Mouse (Mus musculus): ENCODE results near the gene Slc35e4. TPM values are rescaled to one million over a fixed set of nuclear protein-coding genes. Genes with fewer than 3 reads are reported as not detected.

Gene Slc35e4
- total and polyA plus RNA-seq, 2 experiments from 2014 or later: 27.4 to 56.5 TPM

DNA sequence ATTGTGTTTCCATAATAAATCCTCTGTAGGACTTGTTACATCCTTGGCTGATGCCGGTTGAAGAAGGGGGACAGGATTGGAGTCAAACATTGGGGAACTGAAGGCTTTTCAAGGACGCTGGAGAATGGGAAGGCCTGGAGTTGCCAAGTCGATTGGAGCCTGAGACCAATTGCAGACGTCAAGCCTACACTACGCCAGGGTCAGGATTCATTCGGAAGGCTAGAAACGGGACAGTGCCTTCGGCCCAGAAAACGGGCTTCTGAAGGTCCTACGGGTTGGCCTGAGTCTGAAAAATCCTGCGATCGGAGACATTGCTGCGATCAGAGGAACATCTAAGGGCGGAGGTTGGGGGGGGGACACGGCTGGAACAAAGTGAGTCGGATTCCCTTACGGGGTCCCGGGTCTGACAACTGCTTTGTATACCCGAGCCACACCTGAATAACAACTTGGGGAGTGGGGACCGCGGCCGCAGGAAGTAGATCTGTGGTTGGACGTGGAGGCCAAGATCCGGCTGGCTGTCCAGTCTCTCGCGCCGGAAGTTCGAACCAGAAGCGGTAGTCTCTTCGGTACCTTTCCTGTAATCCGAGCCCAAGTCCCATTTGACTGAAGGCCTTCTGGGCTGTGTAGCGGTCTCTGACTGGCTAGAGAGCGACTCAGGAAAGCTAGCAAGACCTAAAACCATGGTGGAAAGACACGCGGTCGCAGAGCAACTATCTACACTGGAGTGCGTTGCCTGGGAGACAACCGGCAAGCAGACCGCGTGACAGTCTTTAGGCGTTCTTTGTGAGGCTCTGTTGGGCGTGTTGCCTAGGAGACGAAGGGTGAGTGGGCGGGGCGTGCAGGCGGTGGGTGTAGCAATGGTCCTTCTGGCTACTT lies 19.8 kb downstream of the Slc35e4 start, which contains the start of the genes 4921536K21Rik and Dusp18:
4921536K21Rik (minus strand) TSS at position 693 of the 876 bp plus-strand sequence.
Dusp18 (plus strand) TSS at position 835 of the 876 bp plus-strand sequence.
- Histone ChIP-seq H3K27ac (ENCODE audit: low read depth, low read length) (peak within 1 kb of the TSS; percentile 75), H3K9me3 (ENCODE audit: low read length) (no peaks in the 10 kb centered on the region), H3K9ac (replicated peaks; ENCODE audit: low read length, poor library complexity, severe bottlenecking) (peak within 1 kb of the TSS; percentile 76), H3K4me1 (ENCODE audit: insufficient read depth, low read length) (0 out of 2 replicates have a peak, but pooled peaks cover 3% of the 10 kb centered on the region), H3K4me2 (ENCODE audit: low read depth, low read length, poor library complexity, severe bottlenecking) (peak within 1 kb of the TSS; percentile 78), H3K27me3 (ENCODE audit: insufficient read depth, low read length) (no peaks in the 10 kb centered on the region), H3K4me3 (ENCODE audit: low read depth, low read length) (peak within 1 kb of the TSS; percentile 52), H3K36me3 (ENCODE audit: insufficient read depth, low read length) (peaks cover 19% of the 10 kb centered on the region)
- 2% methylated on average over 46 of the region's 46 CpGs for WGBS
- DNase-seq (ENCODE audit: low spot score) (peak; percentile 96), ATAC-seq (ENCODE audit: low FRiP score) (peak; percentile 97)
- TF ChIP-seq CTCF (IDR thresholded peaks at IDR 0.05): no peak

- H3K27me3 ChIP-seq (ENCODE audit: insufficient read depth, low read length): no peaks in the 10 kb centered on the region
- H3K9ac ChIP-seq (replicated peaks; ENCODE audit: low read length, poor library complexity, severe bottlenecking): peak overlapping the region; percentile 76; the same call in 1 of the 2 replicates
- no peaks in the 10 kb centered on the region for H3K9me3 ChIP-seq (ENCODE audit: low read length)
- H3K36me3 ChIP-seq (ENCODE audit: insufficient read depth, low read length): peaks cover 19% of the 10 kb centered on the region
- WGBS: 84% methylated on average over 6 of the region's 6 CpGs
- TF ChIP-seq CTCF (IDR thresholded peaks at IDR 0.05): no peak
- 0 out of 2 replicates have a peak, but pooled peaks cover 3% of the 10 kb centered on the region for H3K4me1 ChIP-seq (ENCODE audit: insufficient read depth, low read length)
- peak overlapping the region; percentile 52 for H3K4me3 ChIP-seq (ENCODE audit: low read depth, low read length)
- ATAC-seq (ENCODE audit: low FRiP score): no peak
- H3K4me2 ChIP-seq (ENCODE audit: low read depth, low read length, poor library complexity, severe bottlenecking): peak overlapping the region; percentile 78
- H3K27ac ChIP-seq (ENCODE audit: low read depth, low read length): 0 out of 2 replicates have a peak overlapping the region, but pooled peaks have one; percentile 75
- DNase-seq (ENCODE audit: low spot score): no peak
Measured at GRCm38 (mm10) chr11:3893970-3894369, 20.5 kb downstream of the Slc35e4 start.

- Histone ChIP-seq H3K27ac (ENCODE audit: low read depth, low read length) (no peak overlapping the region), H3K9me3 (ENCODE audit: low read length) (no peaks in the 10 kb centered on the region), H3K27me3 (ENCODE audit: insufficient read depth, low read length) (no peaks in the 10 kb centered on the region), H3K9ac (replicated peaks; ENCODE audit: low read length, poor library complexity, severe bottlenecking) (no peak overlapping the region), H3K36me3 (ENCODE audit: insufficient read depth, low read length) (no peaks in the 10 kb centered on the region), H3K4me2 (ENCODE audit: low read depth, low read length, poor library complexity, severe bottlenecking) (no peak overlapping the region), H3K4me1 (ENCODE audit: insufficient read depth, low read length) (no peaks in the 10 kb centered on the region), H3K4me3 (ENCODE audit: low read depth, low read length) (no peak overlapping the region)
- WGBS: 79% methylated on average over 5 of the region's 5 CpGs
- DNase-seq (ENCODE audit: low spot score) (peak; percentile 15), ATAC-seq (ENCODE audit: low FRiP score) (no peak)
- TF ChIP-seq CTCF (IDR thresholded peaks at IDR 0.05): no peak
Measured at GRCm38 (mm10) chr11:3887331-3887730, 27.1 kb downstream of the Slc35e4 start.

DNA sequence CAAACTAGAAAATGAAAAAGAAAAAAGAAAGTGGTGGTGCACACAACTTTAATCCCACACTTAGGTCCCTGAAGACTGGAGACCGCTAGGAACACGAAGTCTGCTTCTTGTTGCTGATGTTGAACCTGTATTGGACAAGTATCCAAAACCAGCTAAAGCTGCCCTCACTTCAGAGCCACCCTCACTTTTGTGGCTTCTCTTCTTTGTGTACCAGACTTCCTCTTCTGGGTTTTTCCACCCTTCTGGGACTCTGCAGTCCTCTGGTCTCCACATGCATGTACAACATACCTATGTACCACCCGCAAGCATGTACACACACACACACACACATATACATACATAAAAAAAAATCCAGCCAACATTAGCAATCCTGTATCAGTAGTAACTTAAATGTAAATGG lies 30.8 kb downstream of the Slc35e4 start:
- Histone ChIP-seq H3K4me3 (ENCODE audit: low read depth, low read length) (no peak overlapping the region), H3K4me1 (ENCODE audit: insufficient read depth, low read length) (no peaks in the 10 kb centered on the region), H3K9me3 (ENCODE audit: low read length) (no peaks in the 10 kb centered on the region), H3K36me3 (ENCODE audit: insufficient read depth, low read length) (no peaks in the 10 kb centered on the region), H3K27ac (ENCODE audit: low read depth, low read length) (no peak overlapping the region), H3K4me2 (ENCODE audit: low read depth, low read length, poor library complexity, severe bottlenecking) (no peak overlapping the region), H3K9ac (replicated peaks; ENCODE audit: low read length, poor library complexity, severe bottlenecking) (no peak overlapping the region), H3K27me3 (ENCODE audit: insufficient read depth, low read length) (no peaks in the 10 kb centered on the region)
- ATAC-seq (ENCODE audit: low FRiP score) (no peak), DNase-seq (ENCODE audit: low spot score) (no peak)
- no peak for TF ChIP-seq CTCF (IDR thresholded peaks at IDR 0.05)
- WGBS: 95% methylated on average over 3 of the region's 3 CpGs

DNA sequence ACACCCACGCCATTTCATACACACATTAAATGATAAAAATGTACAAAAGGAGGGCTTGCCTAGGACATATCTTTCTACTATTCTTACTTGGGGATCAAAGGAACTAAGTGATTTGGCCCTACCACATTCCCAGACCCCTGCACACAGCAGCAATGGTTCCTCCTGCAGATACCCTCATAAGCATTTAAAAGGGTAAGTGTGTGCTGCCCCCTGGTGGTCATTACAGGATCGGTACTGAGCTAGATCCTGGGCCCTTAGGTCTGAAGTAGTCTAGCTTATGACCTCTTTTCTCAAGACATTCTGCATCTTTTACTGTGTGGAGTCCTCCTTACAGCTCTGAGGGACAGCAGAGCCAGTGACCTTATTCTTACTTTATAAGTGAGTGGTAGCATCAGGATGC lies 34.6 kb downstream of the Slc35e4 start:
- 37% methylated on average over 2 of the region's 2 CpGs for WGBS
- Histone ChIP-seq H3K27me3 (ENCODE audit: insufficient read depth, low read length) (no peaks in the 10 kb centered on the region), H3K4me2 (ENCODE audit: low read depth, low read length, poor library complexity, severe bottlenecking) (no peak overlapping the region), H3K4me1 (ENCODE audit: insufficient read depth, low read length) (no peaks in the 10 kb centered on the region), H3K27ac (ENCODE audit: low read depth, low read length) (no peak overlapping the region), H3K9ac (replicated peaks; ENCODE audit: low read length, poor library complexity, severe bottlenecking) (no peak overlapping the region), H3K9me3 (ENCODE audit: low read length) (no peaks in the 10 kb centered on the region), H3K36me3 (ENCODE audit: insufficient read depth, low read length) (no peaks in the 10 kb centered on the region), H3K4me3 (ENCODE audit: low read depth, low read length) (no peak overlapping the region)
- DNase-seq (ENCODE audit: low spot score) (peak; percentile 80), ATAC-seq (ENCODE audit: low FRiP score) (no peak)
- TF ChIP-seq CTCF (IDR thresholded peaks at IDR 0.05): peak; percentile 75

DNA sequence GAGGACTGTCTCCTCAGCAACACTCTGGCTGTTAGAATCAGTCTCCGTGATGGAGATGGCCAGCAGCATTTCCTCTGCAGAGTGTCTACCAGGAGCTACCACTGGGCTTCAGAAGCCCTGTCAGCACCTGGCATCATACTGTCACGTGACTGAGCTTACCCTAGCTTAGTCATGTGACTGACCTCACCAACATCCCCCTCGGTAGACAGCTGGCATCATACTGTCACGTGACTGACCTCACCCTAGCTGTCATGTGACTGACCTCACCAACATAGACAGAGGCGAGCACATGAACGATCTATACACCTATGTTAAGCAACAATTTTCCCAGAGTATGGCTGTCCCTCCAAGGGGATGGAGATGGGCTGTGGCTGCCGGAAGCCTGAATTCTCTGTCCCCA lies 35.8 kb downstream of the Slc35e4 start:
- Histone ChIP-seq H3K4me1 (ENCODE audit: insufficient read depth, low read length) (no peaks in the 10 kb centered on the region), H3K27me3 (ENCODE audit: insufficient read depth, low read length) (no peaks in the 10 kb centered on the region), H3K4me3 (ENCODE audit: low read depth, low read length) (no peak overlapping the region), H3K9ac (replicated peaks; ENCODE audit: low read length, poor library complexity, severe bottlenecking) (no peak overlapping the region), H3K9me3 (ENCODE audit: low read length) (no peaks in the 10 kb centered on the region), H3K4me2 (ENCODE audit: low read depth, low read length, poor library complexity, severe bottlenecking) (no peak overlapping the region), H3K36me3 (ENCODE audit: insufficient read depth, low read length) (no peaks in the 10 kb centered on the region), H3K27ac (ENCODE audit: low read depth, low read length) (no peak overlapping the region)
- DNase-seq (ENCODE audit: low spot score): no peak
- 80% methylated on average over 7 of the region's 7 CpGs for WGBS
- no peak for ATAC-seq (ENCODE audit: low FRiP score)
- TF ChIP-seq CTCF (IDR thresholded peaks at IDR 0.05): no peak
